Mouse (Mus musculus): Measurements from ENCODE around the gene Tmie.

- TF ChIP-seq POLR2A (IDR thresholded peaks at IDR 0.05; ENCODE audit: low read depth, low read length), result no peak
- no peak for TF ChIP-seq NELFE (IDR thresholded peaks at IDR 0.05; ENCODE audit: low read depth, low read length)
- TF ChIP-seq KAT2A (IDR thresholded peaks at IDR 0.05; ENCODE audit: insufficient replicate concordance, low read length), result no peak
- TF ChIP-seq ZMIZ1 (IDR thresholded peaks at IDR 0.05; ENCODE audit: low read depth, low read length), result no peak
- no peak for TF ChIP-seq CTCF (conservative IDR thresholded peaks at IDR 0.05 in 1 of 2, IDR thresholded peaks at IDR 0.05 in 1 of 2; ENCODE audit: low read depth in 2 of 2, low read length in 2 of 2)
These were observed 20.8 kb downstream of the Tmie start for GRCm38 (mm10) chr9:110858967-110859596.

Measured in CH12.LX (cell line).